Mouse (Mus musculus): ENCODE results near the gene Scyl1. TPM values are rescaled to one million over a fixed set of nuclear protein-coding genes. Genes with fewer than 3 reads are reported as not detected.

The Scyl1 gene
- polyA plus RNA-seq, 1 experiment from 2014 or later, result 69.2 TPM

- peak overlapping the region; percentile 22; the same call in 1 of the 2 replicates for H3K4me2 ChIP-seq (ENCODE audit: low read length)
- H3K4me1 ChIP-seq (replicated peaks; ENCODE audit: control insufficient read depth, insufficient read depth, low read length), result peaks cover 41% of the 10 kb centered on the region
- H3K36me3 ChIP-seq (ENCODE audit: control insufficient read depth, insufficient read depth, low read length), result no peaks in the 10 kb centered on the region
- ATAC-seq (replicated peaks; ENCODE audit: low FRiP score, low TSS enrichment, low read depth), result peak; percentile 82
- H3K9me3 ChIP-seq (ENCODE audit: control insufficient read depth, low read length), result no peaks in the 10 kb centered on the region
- WGBS, result 37% methylated on average over 7 of the region's 7 CpGs
- H3K27ac ChIP-seq (ENCODE audit: low read depth), result peak overlapping the region; percentile 89
- H3K27me3 ChIP-seq (replicated peaks; ENCODE audit: control insufficient read depth, insufficient read depth, low read length), result no peaks in the 10 kb centered on the region
- no peak overlapping the region for H3K9ac ChIP-seq (ENCODE audit: low read length)
- DNase-seq (ENCODE audit: low spot score), result no peak
- no peak overlapping the region for H3K4me3 ChIP-seq (ENCODE audit: low read depth, low read length)
Observed at GRCm38 (mm10) chr19:5811771-5812504, 40.7 kb upstream of the Scyl1 start.

- DNase-seq (ENCODE audit: low spot score) (no peak), ATAC-seq (replicated peaks; ENCODE audit: low FRiP score, low TSS enrichment, low read depth) (no peak)
- no peak overlapping the region for H3K4me2 ChIP-seq (ENCODE audit: low read length)
- H3K4me1 ChIP-seq (replicated peaks; ENCODE audit: control insufficient read depth, insufficient read depth, low read length), result peaks cover 51% of the 10 kb centered on the region
- no peak overlapping the region for H3K4me3 ChIP-seq (ENCODE audit: low read depth, low read length)
- no peaks in the 10 kb centered on the region for H3K27me3 ChIP-seq (replicated peaks; ENCODE audit: control insufficient read depth, insufficient read depth, low read length)
- H3K36me3 ChIP-seq (ENCODE audit: control insufficient read depth, insufficient read depth, low read length), result no peaks in the 10 kb centered on the region
- H3K9me3 ChIP-seq (ENCODE audit: control insufficient read depth, low read length), result no peaks in the 10 kb centered on the region
- peak overlapping the region; percentile 89 for H3K27ac ChIP-seq (ENCODE audit: low read depth)
- peak overlapping the region; percentile 11; the same call in 1 of the 2 replicates for H3K9ac ChIP-seq (ENCODE audit: low read length)
- 62% methylated on average over 9 of the region's 9 CpGs for WGBS
Observed at GRCm38 (mm10) chr19:5810840-5811563, 39.8 kb upstream of the Scyl1 start.

GRCm38 (mm10) chr19:5810103-5810839, 39.1 kb upstream of the Scyl1 start:
- ATAC-seq (replicated peaks; ENCODE audit: low FRiP score, low TSS enrichment, low read depth) (peak; percentile 59), DNase-seq (ENCODE audit: low spot score) (peak; percentile 79)
- Histone ChIP-seq H3K27ac (ENCODE audit: low read depth) (peak overlapping the region; percentile 89), H3K4me3 (ENCODE audit: low read depth, low read length) (no peak overlapping the region), H3K9ac (ENCODE audit: low read length) (peak overlapping the region; percentile 11; the same call in 1 of the 2 replicates), H3K4me1 (replicated peaks; ENCODE audit: control insufficient read depth, insufficient read depth, low read length) (peaks cover 54% of the 10 kb centered on the region), H3K27me3 (replicated peaks; ENCODE audit: control insufficient read depth, insufficient read depth, low read length) (no peaks in the 10 kb centered on the region), H3K36me3 (ENCODE audit: control insufficient read depth, insufficient read depth, low read length) (no peaks in the 10 kb centered on the region), H3K9me3 (ENCODE audit: control insufficient read depth, low read length) (no peaks in the 10 kb centered on the region), H3K4me2 (ENCODE audit: low read length) (peak overlapping the region; percentile 20; the same call in 1 of the 2 replicates)
- WGBS, result 25% methylated on average over 11 of the region's 11 CpGs

GRCm38 (mm10) chr19:5809712-5810089, 38.5 kb upstream of the Scyl1 start:
- DNase-seq (ENCODE audit: low spot score) (no peak), ATAC-seq (replicated peaks; ENCODE audit: low FRiP score, low TSS enrichment, low read depth) (peak; percentile 26)
- peak overlapping the region; percentile 89 for H3K27ac ChIP-seq (ENCODE audit: low read depth)
- H3K4me2 ChIP-seq (ENCODE audit: low read length), result peak overlapping the region; percentile 20; the same call in 1 of the 2 replicates
- no peaks in the 10 kb centered on the region for H3K36me3 ChIP-seq (ENCODE audit: control insufficient read depth, insufficient read depth, low read length)
- no peaks in the 10 kb centered on the region for H3K27me3 ChIP-seq (replicated peaks; ENCODE audit: control insufficient read depth, insufficient read depth, low read length)
- WGBS, result 44% methylated on average over 7 of the region's 7 CpGs
- H3K9ac ChIP-seq (ENCODE audit: low read length), result peak overlapping the region; percentile 11; the same call in 1 of the 2 replicates
- no peak overlapping the region for H3K4me3 ChIP-seq (ENCODE audit: low read depth, low read length)
- no peaks in the 10 kb centered on the region for H3K9me3 ChIP-seq (ENCODE audit: control insufficient read depth, low read length)
- peaks cover 60% of the 10 kb centered on the region for H3K4me1 ChIP-seq (replicated peaks; ENCODE audit: control insufficient read depth, insufficient read depth, low read length)

GRCm38 (mm10) chr19:5808955-5809711, 37.9 kb upstream of the Scyl1 start:
- no peak overlapping the region for H3K4me2 ChIP-seq (ENCODE audit: low read length)
- H3K27ac ChIP-seq (ENCODE audit: low read depth), result peak overlapping the region; percentile 89
- H3K36me3 ChIP-seq (ENCODE audit: control insufficient read depth, insufficient read depth, low read length), result no peaks in the 10 kb centered on the region
- no peaks in the 10 kb centered on the region for H3K27me3 ChIP-seq (replicated peaks; ENCODE audit: control insufficient read depth, insufficient read depth, low read length)
- no peak for DNase-seq (ENCODE audit: low spot score)
- no peak overlapping the region for H3K4me3 ChIP-seq (ENCODE audit: low read depth, low read length)
- 55% methylated on average over 14 of the region's 14 CpGs for WGBS
- no peak overlapping the region for H3K9ac ChIP-seq (ENCODE audit: low read length)
- H3K4me1 ChIP-seq (replicated peaks; ENCODE audit: control insufficient read depth, insufficient read depth, low read length), result peaks cover 66% of the 10 kb centered on the region
- no peaks in the 10 kb centered on the region for H3K9me3 ChIP-seq (ENCODE audit: control insufficient read depth, low read length)
- ATAC-seq (replicated peaks; ENCODE audit: low FRiP score, low TSS enrichment, low read depth), result no peak

GRCm38 (mm10) chr19:5807740-5808139, 36.5 kb upstream of the Scyl1 start:
- Histone ChIP-seq H3K4me3 (ENCODE audit: low read depth, low read length) (no peak overlapping the region), H3K4me2 (ENCODE audit: low read length) (no peak overlapping the region), H3K9me3 (ENCODE audit: control insufficient read depth, low read length) (no peaks in the 10 kb centered on the region), H3K4me1 (replicated peaks; ENCODE audit: control insufficient read depth, insufficient read depth, low read length) (peaks cover 73% of the 10 kb centered on the region), H3K27me3 (replicated peaks; ENCODE audit: control insufficient read depth, insufficient read depth, low read length) (no peaks in the 10 kb centered on the region), H3K27ac (ENCODE audit: low read depth) (no peak overlapping the region), H3K9ac (ENCODE audit: low read length) (no peak overlapping the region), H3K36me3 (ENCODE audit: control insufficient read depth, insufficient read depth, low read length) (no peaks in the 10 kb centered on the region)
- WGBS, result 80% methylated on average over 2 of the region's 3 CpGs
- no peak for ATAC-seq (replicated peaks; ENCODE audit: low FRiP score, low TSS enrichment, low read depth)
- DNase-seq (ENCODE audit: low spot score), result no peak

GRCm38 (mm10) chr19:5806809-5807205, 35.6 kb upstream of the Scyl1 start:
- no peak for ATAC-seq (replicated peaks; ENCODE audit: low FRiP score, low TSS enrichment, low read depth)
- H3K9ac ChIP-seq (ENCODE audit: low read length), result 0 out of 2 replicates have a peak overlapping the region, but pooled peaks have one; percentile 13

More at GRCm38 (mm10) chr19:5806809-5807205, 35.6 kb upstream of the Scyl1 start:
- Histone ChIP-seq H3K27ac (ENCODE audit: low read depth) (peak overlapping the region; percentile 98), H3K27me3 (replicated peaks; ENCODE audit: control insufficient read depth, insufficient read depth, low read length) (no peaks in the 10 kb centered on the region), H3K9me3 (ENCODE audit: control insufficient read depth, low read length) (no peaks in the 10 kb centered on the region), H3K36me3 (ENCODE audit: control insufficient read depth, insufficient read depth, low read length) (no peaks in the 10 kb centered on the region), H3K4me1 (replicated peaks; ENCODE audit: control insufficient read depth, insufficient read depth, low read length) (peaks cover 66% of the 10 kb centered on the region), H3K4me2 (ENCODE audit: low read length) (peak overlapping the region; percentile 26), H3K4me3 (ENCODE audit: low read depth, low read length) (no peak overlapping the region)
- 27% methylated on average over 6 of the region's 6 CpGs for WGBS
- no peak for DNase-seq (ENCODE audit: low spot score)

Data from intestine, embryonic 14.5 days (tissue).